Mouse (Mus musculus): ENCODE measurements around the gene Olfr1380.
"Not testable (repeated sequence)": the region's sequence is repeated elsewhere in the genome, so short reads cannot be mapped to it uniquely, and the experiment has no call there.

Olfr1380 gene

GRCm38 (mm10) chr11:49556578-49556977 is at the start of gene Olfr1380:
TSS of gene Olfr1380 (plus strand) at chr11:49556878.
- not testable (repeated sequence) for DNase-seq (ENCODE audit: low read depth, low spot score)

DNA sequence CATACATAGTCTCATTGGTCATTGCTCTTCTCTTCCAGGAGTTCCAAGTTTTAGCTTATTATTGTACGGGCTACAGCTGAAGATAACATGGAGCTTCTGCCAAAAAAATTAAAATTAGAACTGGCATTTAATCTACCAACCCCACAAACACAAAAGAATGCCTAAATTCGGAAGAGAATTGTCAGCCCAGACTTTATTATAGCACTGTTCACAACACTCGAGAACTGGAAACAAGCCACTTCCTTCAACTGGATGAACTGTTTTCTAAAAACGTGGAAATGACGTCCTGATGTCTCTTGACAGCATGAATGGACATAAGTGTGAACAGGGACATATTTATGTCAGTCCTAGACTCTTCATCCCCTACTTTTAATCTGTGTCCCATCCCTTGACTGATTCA is 38.6 kb upstream of the Olfr1380 start:
- no peak for DNase-seq (ENCODE audit: low read depth, low spot score)

DNA sequence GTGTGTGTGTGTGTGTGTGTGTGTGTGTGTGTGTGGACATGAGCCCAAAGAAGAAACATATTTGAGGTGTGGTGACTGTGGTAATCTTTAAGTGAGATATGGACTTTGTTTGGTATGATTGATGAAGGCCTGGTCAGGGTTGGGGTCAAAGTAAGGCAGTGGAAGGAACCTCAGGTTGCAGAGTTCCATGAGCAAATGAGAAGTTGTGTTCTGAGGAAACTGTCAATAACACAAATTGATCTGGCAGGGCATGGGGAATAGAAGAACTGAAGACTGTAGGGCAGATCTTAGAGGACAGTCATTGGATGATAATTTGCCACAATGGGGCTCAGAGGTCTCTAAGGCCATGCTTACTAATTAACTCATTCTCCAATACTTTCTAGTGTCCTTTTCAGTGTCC is 37.3 kb upstream of the Olfr1380 start, which contains the start of gene Olfr1383:
TSS of gene Olfr1383 (plus strand) at position 301 of the 400 bp plus-strand sequence.
- DNase-seq (ENCODE audit: low read depth, low spot score): no peak

DNA sequence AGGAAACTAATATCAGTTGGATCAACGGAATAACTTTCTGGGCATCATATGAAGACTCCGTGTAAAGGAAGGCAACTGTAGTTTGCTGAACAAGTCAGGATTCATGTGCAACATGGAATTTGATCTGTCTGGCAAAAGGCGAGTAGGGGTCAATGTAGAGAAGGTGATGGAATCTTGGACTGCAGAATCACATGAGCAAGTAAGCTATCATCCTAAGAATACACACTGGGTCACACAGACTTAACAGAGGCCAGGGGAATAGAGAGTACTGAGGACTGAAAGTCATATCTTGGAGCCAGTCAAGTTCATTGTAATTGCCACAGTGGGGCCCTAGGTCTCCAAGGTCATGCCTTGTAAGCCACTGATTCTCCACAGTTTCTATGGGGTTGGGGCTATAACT is 28.7 kb upstream of the Olfr1380 start, which contains the start of gene Olfr1382:
TSS of gene Olfr1382 (plus strand) at position 301 of the 400 bp plus-strand sequence.
- no peak for DNase-seq (ENCODE audit: low read depth, low spot score)

GRCm38 (mm10) chr11:49532761-49533160 is 23.9 kb upstream of the Olfr1380 start:
- no peak for DNase-seq (ENCODE audit: low read depth, low spot score)

- not testable (repeated sequence) for DNase-seq (ENCODE audit: low read depth, low spot score)
These were observed 20.0 kb upstream of the Olfr1380 start for GRCm38 (mm10) chr11:49536631-49537030.

- DNase-seq (ENCODE audit: low read depth, low spot score): not testable (repeated sequence)
These were observed 13.5 kb upstream of the Olfr1380 start, which contains the start of gene Olfr1381 for GRCm38 (mm10) chr11:49543149-49543548. TSS of gene Olfr1381 (plus strand) at chr11:49543449.

GRCm38 (mm10) chr11:49554033-49554432 is 2.6 kb upstream of the Olfr1380 start:
- not testable (repeated sequence) for DNase-seq (ENCODE audit: low read depth, low spot score)

DNA sequence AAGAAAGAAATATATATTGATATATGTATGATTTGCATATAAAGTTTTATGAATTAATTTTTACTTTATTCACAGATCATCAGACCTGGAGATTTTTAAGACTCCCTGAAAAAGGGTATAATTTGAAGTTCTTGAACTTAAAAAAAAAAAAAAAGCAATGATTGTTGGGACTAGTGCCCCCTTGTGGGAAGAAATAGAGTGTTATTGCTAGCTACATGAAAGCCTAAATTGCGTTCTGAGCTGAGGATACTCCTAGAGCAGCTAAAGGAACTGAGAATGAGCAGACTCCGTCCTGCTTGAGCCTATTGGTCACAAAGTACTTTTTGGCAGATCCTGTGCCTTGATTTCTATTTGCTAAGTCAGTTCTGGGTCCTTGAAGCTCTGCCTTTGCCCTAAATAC is 18.4 kb downstream of the Olfr1380 start:
- DNase-seq (ENCODE audit: low read depth, low spot score): not testable (repeated sequence)

GRCm38 (mm10) chr11:49580452-49580851 is 23.8 kb downstream of the Olfr1380 start:
- DNase-seq (ENCODE audit: low read depth, low spot score): not testable (repeated sequence)

- no peak for DNase-seq (ENCODE audit: low read depth, low spot score)
These were observed 33.5 kb downstream of the Olfr1380 start for GRCm38 (mm10) chr11:49590213-49590612.

- DNase-seq (ENCODE audit: low read depth, low spot score): not testable (repeated sequence)
These were observed 40.5 kb downstream of the Olfr1380 start for GRCm38 (mm10) chr11:49597149-49597548.

- not testable (repeated sequence) for DNase-seq (ENCODE audit: low read depth, low spot score)
These were observed 51.6 kb downstream of the Olfr1380 start for GRCm38 (mm10) chr11:49608306-49608705.

DNA sequence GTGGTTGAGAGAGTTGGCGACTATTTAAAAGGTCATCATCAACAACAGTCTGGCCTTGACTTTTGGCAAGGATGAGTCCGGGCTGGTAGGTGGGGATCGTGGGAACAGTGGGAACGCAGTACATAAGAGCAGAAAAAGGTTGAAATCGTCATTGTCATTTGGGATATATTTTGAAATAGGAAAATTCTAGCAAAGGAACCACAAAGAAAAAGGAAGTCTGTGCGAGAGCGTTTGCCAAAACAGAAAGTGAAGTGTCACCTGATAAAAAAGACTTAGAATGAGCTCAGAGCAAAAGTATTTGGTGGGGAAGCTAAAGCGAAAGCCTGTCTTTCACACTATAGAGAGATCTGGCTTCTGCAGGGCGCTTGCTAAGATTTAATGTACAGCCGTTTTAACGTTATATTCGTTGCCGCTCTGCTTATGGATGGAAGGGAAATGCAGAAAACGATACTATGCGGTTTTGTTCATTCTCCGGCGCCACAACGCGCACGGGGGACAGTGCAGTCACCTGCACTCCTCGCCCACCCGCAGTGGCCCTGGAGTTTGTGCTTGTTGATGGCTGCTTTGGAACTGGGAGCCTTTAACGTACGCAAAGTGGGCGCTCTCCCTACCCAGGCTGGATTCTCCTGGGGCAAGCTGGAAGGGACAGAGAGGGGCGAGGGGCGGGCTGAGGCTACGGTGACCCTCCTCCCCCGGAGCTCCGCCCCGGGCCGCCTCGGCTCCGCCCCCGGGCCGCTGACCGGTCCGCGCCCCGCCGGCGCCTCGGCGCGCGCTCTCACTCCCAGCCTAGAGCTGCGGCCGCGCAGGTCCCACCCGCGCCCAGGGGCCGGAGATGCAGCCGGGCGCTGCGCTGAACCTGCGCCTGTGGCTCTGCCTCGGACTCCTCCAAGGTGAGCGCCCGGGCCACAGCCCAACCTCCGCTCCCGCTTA is 52.5 kb downstream of the Olfr1380 start, which contains the start of gene Flt4:
TSS of gene Flt4 (plus strand) at position 326 of the 930 bp plus-strand sequence.
- not testable (repeated sequence) for DNase-seq (ENCODE audit: low read depth, low spot score)

DNA sequence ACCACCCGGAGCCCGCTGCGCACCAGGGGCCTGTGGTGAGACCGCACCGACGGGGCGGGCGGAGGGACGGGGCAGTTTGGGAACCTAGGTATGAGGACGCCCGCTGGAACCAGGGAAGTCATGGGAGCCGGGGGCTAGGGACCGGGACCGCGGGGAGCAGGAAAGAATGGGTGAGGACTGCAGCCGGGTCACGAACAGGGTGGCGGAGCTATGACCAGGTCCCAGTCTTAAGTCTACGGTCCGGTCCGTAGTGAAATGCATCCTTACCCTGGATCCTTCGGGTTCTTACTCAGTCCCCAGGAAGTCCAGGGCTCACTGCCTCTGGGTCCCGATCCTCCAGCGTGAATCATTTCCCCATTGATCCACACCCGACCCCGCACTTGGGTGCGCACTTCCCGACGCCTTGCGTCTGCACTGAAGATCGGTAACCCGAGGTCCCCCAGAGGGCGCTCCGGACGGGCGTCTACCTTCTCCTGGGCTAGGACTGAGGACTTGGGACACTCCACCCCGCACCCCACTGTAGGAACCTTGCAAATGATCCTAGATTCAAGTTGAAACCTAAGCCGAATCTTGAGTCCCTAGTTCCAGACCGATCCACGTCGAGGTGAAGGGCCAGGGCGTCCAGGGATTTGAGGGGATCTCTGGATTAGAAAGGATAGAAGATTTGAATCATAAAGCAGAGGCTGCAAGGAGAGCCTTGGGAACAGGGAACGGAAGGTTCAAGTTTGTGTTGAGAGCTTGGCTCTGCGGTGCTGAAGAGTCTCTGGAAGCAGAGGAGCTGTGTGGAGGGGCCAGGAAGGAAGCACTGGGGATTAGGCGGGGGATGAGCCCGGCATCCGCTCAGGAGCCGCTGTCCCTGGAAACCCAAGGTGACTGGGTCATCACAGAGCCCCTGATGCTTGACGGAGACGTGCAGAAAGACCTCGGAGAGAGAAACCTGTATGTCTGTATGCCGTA is 53.5 kb downstream of the Olfr1380 start:
- DNase-seq (ENCODE audit: low read depth, low spot score): not testable (repeated sequence)

DNA sequence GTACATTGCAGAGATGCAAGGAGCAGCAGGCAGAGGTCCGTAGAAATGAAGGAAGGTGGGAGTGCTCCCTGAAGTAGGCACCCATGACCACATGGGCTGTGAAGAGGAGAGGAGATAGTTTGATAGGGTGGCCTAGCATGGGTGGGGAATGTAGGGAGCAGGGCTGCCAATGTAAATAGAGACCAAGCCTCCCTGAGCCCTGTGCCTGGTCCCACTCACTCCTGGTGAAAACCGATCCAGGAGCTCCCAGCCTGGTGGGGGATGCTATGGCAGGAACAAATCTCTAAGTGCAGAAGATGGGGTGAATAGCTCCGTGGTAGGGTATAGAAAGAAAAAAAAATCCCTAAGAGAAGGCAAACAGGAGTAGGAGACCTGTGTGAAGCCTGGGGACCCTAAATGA is 54.7 kb downstream of the Olfr1380 start:
- not testable (repeated sequence) for DNase-seq (ENCODE audit: low read depth, low spot score)

GRCm38 (mm10) chr11:49612154-49612553 is 55.5 kb downstream of the Olfr1380 start:
- DNase-seq (ENCODE audit: low read depth, low spot score): no peak

DNA sequence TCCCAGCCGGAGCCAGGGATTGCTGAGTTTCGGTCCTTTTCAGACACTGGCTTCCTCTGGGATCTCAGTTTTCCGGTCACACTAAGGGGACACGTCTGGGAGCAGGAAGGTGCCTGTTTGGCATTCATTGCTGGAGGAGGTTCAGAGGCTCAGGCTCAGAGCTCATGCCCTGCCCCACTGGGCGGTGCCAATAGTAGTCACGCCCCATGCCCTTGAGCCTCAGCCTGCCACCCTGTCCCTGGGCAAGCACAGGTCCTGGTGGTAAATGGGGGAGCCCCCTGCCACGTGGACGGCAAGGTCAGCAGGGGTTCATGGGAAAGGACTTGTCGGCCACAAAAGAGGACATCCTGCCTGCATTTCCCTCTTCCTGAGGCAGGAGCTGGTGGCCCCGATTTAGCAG is 56.7 kb downstream of the Olfr1380 start:
- no peak for DNase-seq (ENCODE audit: low read depth, low spot score)
